Mouse (Mus musculus): Measurements from ENCODE around the gene Eif3i. TPM values are rescaled to one million over a fixed set of nuclear protein-coding genes. Genes with fewer than 3 reads are reported as not detected.
A peak's percentile ranks its signal among the peaks of the same experiment; 100 is the strongest.

Gene Eif3i
- polyA plus RNA-seq, 1 experiment: 350 TPM

GRCm38 (mm10) chr4:129586943-129587342, 13.5 kb downstream of the Eif3i start:
- peaks cover 8% of the 10 kb centered on the region for H3K36me3 ChIP-seq (ENCODE audit: control insufficient read depth, insufficient read depth, low read length)
- DNase-seq: no peak

GRCm38 (mm10) chr4:129585773-129586172, 14.7 kb downstream of the Eif3i start:
- 92% methylated on average over 9 of the region's 9 CpGs for WGBS
- H3K36me3 ChIP-seq (ENCODE audit: control insufficient read depth, insufficient read depth, low read length): no peaks in the 10 kb centered on the region
- H3K27ac ChIP-seq (ENCODE audit: control insufficient read depth, insufficient read depth, low read length): no peak overlapping the region
- DNase-seq: no peak
- H3K27me3 ChIP-seq (ENCODE audit: control insufficient read depth, insufficient read depth, low read length): no peaks in the 10 kb centered on the region
- peaks cover 12% of the 10 kb centered on the region for H3K4me1 ChIP-seq (replicated peaks; ENCODE audit: control insufficient read depth, insufficient read depth, low read length)
- TF ChIP-seq CTCF (IDR thresholded peaks at IDR 0.05; ENCODE audit: borderline replicate concordance, control insufficient read depth, extremely low read depth, insufficient read depth, low read length, poor library complexity) (no peak), POLR2A (IDR thresholded peaks at IDR 0.05; ENCODE audit: control insufficient read depth, extremely low read depth, insufficient read depth, low read length, poor library complexity) (no peak)
- no peak overlapping the region for H3K4me3 ChIP-seq (ENCODE audit: control insufficient read depth, insufficient read depth, low read length)

More at GRCm38 (mm10) chr4:129586943-129587342, 13.5 kb downstream of the Eif3i start:
- Histone ChIP-seq H3K27me3 (ENCODE audit: control insufficient read depth, insufficient read depth, low read length) (no peaks in the 10 kb centered on the region), H3K27ac (ENCODE audit: control insufficient read depth, insufficient read depth, low read length) (no peak overlapping the region), H3K4me1 (replicated peaks; ENCODE audit: control insufficient read depth, insufficient read depth, low read length) (peaks cover 12% of the 10 kb centered on the region), H3K4me3 (ENCODE audit: control insufficient read depth, insufficient read depth, low read length) (no peak overlapping the region)
- TF ChIP-seq POLR2A (IDR thresholded peaks at IDR 0.05; ENCODE audit: control insufficient read depth, extremely low read depth, insufficient read depth, low read length, poor library complexity) (no peak), CTCF (IDR thresholded peaks at IDR 0.05; ENCODE audit: borderline replicate concordance, control insufficient read depth, extremely low read depth, insufficient read depth, low read length, poor library complexity) (no peak)
- whole genome bisulfite sequencing: 100% methylated on average over 1 of the region's 1 CpGs

- Histone ChIP-seq H3K4me1 (replicated peaks; ENCODE audit: control insufficient read depth, insufficient read depth, low read length) (peaks cover 18% of the 10 kb centered on the region), H3K27ac (ENCODE audit: control insufficient read depth, insufficient read depth, low read length) (peak overlapping the region; percentile 92), H3K27me3 (ENCODE audit: control insufficient read depth, insufficient read depth, low read length) (no peaks in the 10 kb centered on the region), H3K36me3 (ENCODE audit: control insufficient read depth, insufficient read depth, low read length) (no peaks in the 10 kb centered on the region), H3K4me3 (ENCODE audit: control insufficient read depth, insufficient read depth, low read length) (peak overlapping the region; percentile 90)
- peak; percentile 90 for DNase-seq
- 4% methylated on average over 36 of the region's 36 CpGs for WGBS
- TF ChIP-seq CTCF (IDR thresholded peaks at IDR 0.05; ENCODE audit: borderline replicate concordance, control insufficient read depth, extremely low read depth, insufficient read depth, low read length, poor library complexity) (peak; percentile 77; the same call in 1 of the 2 replicates), POLR2A (IDR thresholded peaks at IDR 0.05; ENCODE audit: control insufficient read depth, extremely low read depth, insufficient read depth, low read length, poor library complexity) (0 out of 2 replicates have a peak, but pooled peaks have one; percentile 46)
These were observed 15.4 kb downstream of the Eif3i start for GRCm38 (mm10) chr4:129584884-129585608.

- H3K27ac ChIP-seq (ENCODE audit: control insufficient read depth, insufficient read depth, low read length): peak overlapping the region; percentile 40
- H3K4me3 ChIP-seq (ENCODE audit: control insufficient read depth, insufficient read depth, low read length): no peak overlapping the region
- no peaks in the 10 kb centered on the region for H3K36me3 ChIP-seq (ENCODE audit: control insufficient read depth, insufficient read depth, low read length)
- H3K27me3 ChIP-seq (ENCODE audit: control insufficient read depth, insufficient read depth, low read length): no peaks in the 10 kb centered on the region
- WGBS: 89% methylated on average over 1 of the region's 1 CpGs
- TF ChIP-seq CTCF (IDR thresholded peaks at IDR 0.05; ENCODE audit: borderline replicate concordance, control insufficient read depth, extremely low read depth, insufficient read depth, low read length, poor library complexity): no peak
- TF ChIP-seq POLR2A (IDR thresholded peaks at IDR 0.05; ENCODE audit: control insufficient read depth, extremely low read depth, insufficient read depth, low read length, poor library complexity): no peak
- DNase-seq: no peak
- H3K4me1 ChIP-seq (replicated peaks; ENCODE audit: control insufficient read depth, insufficient read depth, low read length): peaks cover 22% of the 10 kb centered on the region
These were observed 16.1 kb downstream of the Eif3i start for GRCm38 (mm10) chr4:129584370-129584769.

- TF ChIP-seq CTCF (IDR thresholded peaks at IDR 0.05; ENCODE audit: borderline replicate concordance, control insufficient read depth, extremely low read depth, insufficient read depth, low read length, poor library complexity) (no peak), POLR2A (IDR thresholded peaks at IDR 0.05; ENCODE audit: control insufficient read depth, extremely low read depth, insufficient read depth, low read length, poor library complexity) (no peak)
- no peak for DNase-seq
- 97% methylated on average over 1 of the region's 1 CpGs for WGBS
- Histone ChIP-seq H3K27me3 (ENCODE audit: control insufficient read depth, insufficient read depth, low read length) (no peaks in the 10 kb centered on the region), H3K4me1 (replicated peaks; ENCODE audit: control insufficient read depth, insufficient read depth, low read length) (peaks cover 29% of the 10 kb centered on the region), H3K4me3 (ENCODE audit: control insufficient read depth, insufficient read depth, low read length) (no peak overlapping the region), H3K27ac (ENCODE audit: control insufficient read depth, insufficient read depth, low read length) (no peak overlapping the region), H3K36me3 (ENCODE audit: control insufficient read depth, insufficient read depth, low read length) (no peaks in the 10 kb centered on the region)
These were observed 18.2 kb downstream of the Eif3i start for GRCm38 (mm10) chr4:129582251-129582650.

GRCm38 (mm10) chr4:129580347-129580746, 20.1 kb downstream of the Eif3i start:
- WGBS: 45% methylated on average over 7 of the region's 7 CpGs
- peaks cover 42% of the 10 kb centered on the region for H3K4me1 ChIP-seq (replicated peaks; ENCODE audit: control insufficient read depth, insufficient read depth, low read length)
- peak; percentile 72 for DNase-seq
- no peaks in the 10 kb centered on the region for H3K27me3 ChIP-seq (ENCODE audit: control insufficient read depth, insufficient read depth, low read length)
- TF ChIP-seq CTCF (IDR thresholded peaks at IDR 0.05; ENCODE audit: borderline replicate concordance, control insufficient read depth, extremely low read depth, insufficient read depth, low read length, poor library complexity): no peak
- no peak for TF ChIP-seq POLR2A (IDR thresholded peaks at IDR 0.05; ENCODE audit: control insufficient read depth, extremely low read depth, insufficient read depth, low read length, poor library complexity)
- no peaks in the 10 kb centered on the region for H3K36me3 ChIP-seq (ENCODE audit: control insufficient read depth, insufficient read depth, low read length)
- H3K27ac ChIP-seq (ENCODE audit: control insufficient read depth, insufficient read depth, low read length): peak overlapping the region; percentile 62
- H3K4me3 ChIP-seq (ENCODE audit: control insufficient read depth, insufficient read depth, low read length): no peak overlapping the region

Measured in thymus, adult 2 months (tissue).